Mouse (Mus musculus) kidney, embryonic 14.5 days (tissue): ENCODE results near the gene Apod. TPM values are rescaled to one million over a fixed set of nuclear protein-coding genes. Genes with fewer than 3 reads are reported as not detected.

ENCODE experiments used
- ATAC-seq: fragments of 200-750 bp; cut with Nextera tagmentation; 2 replicates; pipeline ENCODE4 v1.8.0; 2017; ENCODE audit warnings: moderate number of reproducible peaks, mild to moderate bottlenecking, moderate TSS enrichment, moderate library complexity; ENCODE audit not compliant: low FRiP score, low TSS enrichment
- H3K27ac ChIP-seq: fragments of 300-500 bp; sonication (generic); 2 replicates; pipeline ENCODE4 v1.5.1; 2014; ENCODE audit warnings: low read depth, mild to moderate bottlenecking, low read length, moderate library complexity, mixed read lengths
- H3K27me3 ChIP-seq: fragments of 300-500 bp; sonication (generic); 2 replicates; pipeline ENCODE4 v1.6.1; 2014; ENCODE audit warnings: mild to moderate bottlenecking, low read length; ENCODE audit not compliant: control insufficient read depth, insufficient read depth
- H3K36me3 ChIP-seq: fragments of 300-500 bp; sonication (generic); 2 replicates; pipeline ENCODE4 v1.6.1; 2014; ENCODE audit warnings: low read length, mixed read lengths; ENCODE audit not compliant: control insufficient read depth, insufficient read depth
- H3K4me1 ChIP-seq: fragments of 300-500 bp; sonication (generic); 2 replicates; pipeline ENCODE4 v1.6.1; 2014; ENCODE audit warnings: low read length, mixed read lengths; ENCODE audit not compliant: control insufficient read depth, insufficient read depth
- H3K4me2 ChIP-seq: fragments of 300-500 bp; sonication (generic); replicated peaks from 2 replicates; pipeline ENCODE4 v1.6.1; 2014; ENCODE audit warnings: low read depth, mild to moderate bottlenecking, low read length
- H3K4me3 ChIP-seq: fragments of 300-500 bp; sonication (generic); 2 replicates; pipeline ENCODE4 v1.5.1; 2014; ENCODE audit warnings: mild to moderate bottlenecking, low read length
- H3K9ac ChIP-seq: fragments of 300-500 bp; sonication (generic); 2 replicates; pipeline ENCODE4 v1.6.1; 2014; ENCODE audit warnings: low read depth, mild to moderate bottlenecking, low read length, moderate library complexity
- H3K9me3 ChIP-seq: fragments of 300-500 bp; sonication (generic); 2 replicates; pipeline ENCODE4 v1.6.1; 2016; ENCODE audit warnings: low read length; ENCODE audit not compliant: control insufficient read depth
- WGBS: fragments of 180-500 bp; shearing (Covaris S2); extraction: QIAGEN DNeasy Blood & Tissue Kit; methylation state at CpG from one replicate; pipeline ENCODE4 v1.1.7; 2014; 5-methylcytosine and 5-hydroxymethylcytosine counted together
- polyA plus RNA-seq: library from polyadenylated mRNA; unstranded; fragments of >200 nt; fragmentation: Nextera tagmentation; extraction: Ambion mirVana; gene quantifications from 2 replicates; pipeline ENCODE4 v1.2.1, GENCODE M21; 2014

Gene Apod
- polyA plus RNA-seq, 1 experiment from 2014 or later = 0.47 TPM

DNA sequence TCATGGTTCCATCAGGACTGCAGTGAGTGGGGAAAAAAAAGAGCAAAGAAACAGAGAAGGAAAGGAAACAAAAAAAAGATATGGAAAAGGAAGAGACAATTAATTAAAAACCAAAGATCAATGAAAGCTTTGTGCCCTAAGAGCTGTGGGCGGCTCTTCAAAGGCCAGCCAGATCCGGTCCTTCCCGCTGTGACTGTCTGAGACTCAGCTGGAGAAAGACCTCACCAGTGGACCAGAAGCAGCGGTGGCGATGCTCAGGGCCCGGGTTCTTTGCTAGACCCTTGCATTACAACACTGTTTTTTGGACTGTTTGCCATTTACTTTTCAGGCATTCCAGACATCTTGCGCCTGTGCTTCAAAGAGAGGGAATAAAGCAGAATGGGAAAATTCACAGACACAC, 14.1 kb downstream of the Apod start:
- H3K9me3 ChIP-seq = no peaks in the 10 kb centered on the region
- ATAC-seq = no peak
- no peaks in the 10 kb centered on the region for H3K36me3 ChIP-seq
- no peaks in the 10 kb centered on the region for H3K27me3 ChIP-seq
- no peak overlapping the region for H3K4me3 ChIP-seq
- H3K27ac ChIP-seq = no peak overlapping the region
- H3K4me2 ChIP-seq = no peak overlapping the region
- peaks cover 20% of the 10 kb centered on the region for H3K4me1 ChIP-seq
- H3K9ac ChIP-seq = no peak overlapping the region
- WGBS = 48% methylated on average over 7 of the region's 7 CpGs

DNA sequence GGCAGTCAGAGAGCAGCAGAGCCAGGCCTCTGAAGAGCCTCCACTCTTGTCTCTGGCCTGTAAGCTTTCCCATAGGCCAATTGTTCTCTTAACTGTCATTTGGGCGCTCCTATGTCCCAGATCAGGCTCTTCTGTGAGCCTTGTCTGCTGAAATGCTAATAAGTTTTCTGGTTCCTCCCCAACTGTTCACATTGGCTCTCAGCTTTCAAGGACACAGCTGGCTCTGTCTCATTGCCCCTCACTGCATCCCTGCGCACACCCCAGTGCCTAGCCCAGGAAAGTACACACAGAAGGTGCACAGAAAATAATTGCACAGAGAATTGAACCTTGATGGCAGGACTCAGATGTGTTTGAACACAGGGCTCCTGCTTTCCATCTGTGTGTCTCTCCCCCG, 14.7 kb downstream of the Apod start:
- Histone ChIP-seq H3K36me3 (no peaks in the 10 kb centered on the region), H3K9me3 (no peaks in the 10 kb centered on the region), H3K27me3 (no peaks in the 10 kb centered on the region), H3K4me3 (no peak overlapping the region), H3K4me2 (no peak overlapping the region), H3K27ac (no peak overlapping the region), H3K4me1 (peaks cover 20% of the 10 kb centered on the region), H3K9ac (no peak overlapping the region)
- ATAC-seq = 0 out of 2 replicates have a peak, but pooled peaks have one; percentile 29
- WGBS = 38% methylated on average over 3 of the region's 3 CpGs

DNA sequence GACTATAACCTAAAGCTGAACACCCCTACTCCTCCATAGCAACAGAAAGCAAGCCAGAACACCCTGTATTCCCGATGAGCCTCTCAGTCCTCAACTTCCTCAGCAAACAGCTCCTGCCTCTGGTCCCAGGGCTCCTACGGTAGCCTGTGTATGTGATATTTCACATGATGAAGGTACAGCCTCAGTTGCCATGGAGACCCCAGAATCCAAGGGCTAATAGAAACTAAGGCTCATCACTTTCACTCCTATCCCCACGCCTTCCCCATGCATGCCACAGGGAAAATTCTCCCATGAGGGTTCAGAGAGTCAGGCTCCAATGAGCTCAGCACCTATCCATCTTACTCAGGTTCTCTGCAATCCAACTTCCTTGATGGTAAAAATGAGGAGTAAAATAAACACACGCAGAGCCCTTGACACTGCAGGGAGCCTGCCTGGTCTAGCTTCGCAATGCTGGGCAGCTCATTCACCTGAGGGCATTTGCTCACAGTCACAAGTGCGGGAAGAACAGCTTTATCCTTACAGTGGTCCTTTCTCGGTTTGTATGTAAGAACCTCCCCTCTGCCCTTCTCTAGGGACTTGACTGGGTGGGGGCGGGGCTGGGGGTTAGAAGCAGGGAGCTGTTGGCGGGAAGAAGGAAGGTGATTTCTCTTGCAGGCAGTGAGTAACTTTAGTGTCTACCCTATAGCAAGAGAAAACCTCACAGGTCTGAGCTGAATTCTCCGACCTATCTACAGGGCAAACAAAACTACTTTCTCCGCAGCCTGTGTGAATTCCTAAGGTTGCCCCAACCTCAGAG, 15.2 kb downstream of the Apod start:
- H3K4me1 ChIP-seq = peaks cover 20% of the 10 kb centered on the region
- H3K27ac ChIP-seq = no peak overlapping the region
- no peaks in the 10 kb centered on the region for H3K27me3 ChIP-seq
- 28% methylated on average over 11 of the region's 11 CpGs for WGBS
- H3K4me2 ChIP-seq = no peak overlapping the region
- ATAC-seq = peak; percentile 40; the same call in 1 of the 2 replicates
- H3K9ac ChIP-seq = no peak overlapping the region
- H3K36me3 ChIP-seq = no peaks in the 10 kb centered on the region
- no peaks in the 10 kb centered on the region for H3K9me3 ChIP-seq
- no peak overlapping the region for H3K4me3 ChIP-seq

DNA sequence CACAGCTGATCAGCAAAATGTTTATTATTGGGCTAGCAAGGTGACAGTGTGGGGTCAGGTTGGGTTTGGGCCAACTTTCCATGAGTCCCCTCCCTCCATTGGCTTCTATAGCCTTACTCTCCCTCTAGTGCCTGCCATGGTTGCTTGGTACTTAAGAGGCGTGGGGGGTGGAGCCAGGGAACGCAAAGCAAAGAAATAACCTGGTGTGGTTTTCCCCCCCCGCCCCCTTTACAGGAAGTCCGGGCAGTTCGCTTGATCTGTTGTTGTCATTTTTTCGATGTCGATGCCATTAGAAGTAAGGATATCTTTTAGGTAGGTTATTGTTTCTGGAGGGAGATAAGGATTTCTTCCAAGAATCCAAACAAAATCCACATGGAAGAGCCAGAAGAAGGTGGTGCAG, 17.5 kb downstream of the Apod start:
- 93% methylated on average over 7 of the region's 7 CpGs for WGBS
- Histone ChIP-seq H3K9ac (no peak overlapping the region), H3K4me2 (no peak overlapping the region), H3K4me1 (peaks cover 23% of the 10 kb centered on the region), H3K9me3 (no peaks in the 10 kb centered on the region), H3K4me3 (no peak overlapping the region), H3K27me3 (no peaks in the 10 kb centered on the region), H3K27ac (no peak overlapping the region), H3K36me3 (no peaks in the 10 kb centered on the region)
- ATAC-seq = no peak

DNA sequence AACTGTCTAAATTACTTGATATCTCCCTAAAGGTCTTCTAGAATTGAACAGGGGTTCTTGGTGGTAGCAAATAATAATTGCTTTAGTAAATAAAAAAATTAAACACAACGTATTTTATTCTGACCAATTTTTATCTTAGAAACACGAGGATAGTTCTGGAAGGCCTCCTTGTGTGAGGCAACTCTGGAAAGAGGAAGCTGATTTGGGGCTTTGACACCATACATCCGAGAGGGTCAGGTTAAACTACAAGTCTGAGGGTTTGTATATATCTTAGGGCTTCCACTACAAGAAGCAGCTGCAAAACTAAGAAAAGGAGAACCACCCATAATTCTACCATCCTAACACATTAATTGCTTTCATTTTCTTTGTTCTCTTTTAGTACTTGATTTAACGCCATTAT, 20.8 kb downstream of the Apod start:
- 52% methylated on average over 4 of the region's 4 CpGs for WGBS
- no peak overlapping the region for H3K4me2 ChIP-seq

DNA sequence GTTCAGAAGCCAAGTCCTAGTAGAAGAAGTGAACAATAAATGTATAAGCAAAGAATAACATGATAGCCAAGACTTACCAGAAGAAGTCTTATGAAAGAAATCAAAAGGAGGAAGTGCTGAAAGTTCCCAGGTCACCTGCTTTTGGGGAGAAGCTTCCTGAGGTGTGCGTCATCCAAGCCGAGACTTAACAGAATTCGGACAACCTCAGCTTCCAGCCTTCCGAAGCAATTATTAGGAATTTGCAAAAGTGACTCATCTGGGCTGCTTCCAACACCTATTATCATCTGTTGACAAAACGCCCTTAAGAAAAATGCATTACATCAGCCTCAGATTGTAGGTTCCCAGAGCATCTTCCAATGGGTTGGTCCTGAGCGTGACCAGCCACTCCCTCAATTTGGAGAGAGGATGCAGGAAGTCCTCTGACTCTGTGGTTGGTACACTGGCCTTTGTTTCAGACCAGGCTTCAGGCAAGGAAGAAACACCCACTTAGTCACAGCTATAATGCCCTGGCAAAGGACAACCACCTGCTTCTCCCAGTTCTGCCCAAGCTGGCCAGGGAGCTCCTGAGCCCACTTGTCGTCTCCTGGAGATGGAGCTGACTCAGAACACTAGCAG, 23.8 kb downstream of the Apod start:
- Histone ChIP-seq H3K9me3 (no peaks in the 10 kb centered on the region), H3K4me3 (no peak overlapping the region), H3K27me3 (no peaks in the 10 kb centered on the region), H3K4me1 (0 out of 2 replicates have a peak, but pooled peaks cover 3% of the 10 kb centered on the region), H3K4me2 (no peak overlapping the region), H3K9ac (no peak overlapping the region), H3K27ac (no peak overlapping the region), H3K36me3 (no peaks in the 10 kb centered on the region)
- no peak for ATAC-seq
- 75% methylated on average over 7 of the region's 7 CpGs for WGBS

More for the DNA sequence above, 20.8 kb downstream of the Apod start:
- no peak overlapping the region for H3K27ac ChIP-seq
- 0 out of 2 replicates have a peak, but pooled peaks cover 3% of the 10 kb centered on the region for H3K4me1 ChIP-seq
- ATAC-seq = no peak
- H3K9ac ChIP-seq = no peak overlapping the region
- no peak overlapping the region for H3K4me3 ChIP-seq
- H3K27me3 ChIP-seq = no peaks in the 10 kb centered on the region
- H3K9me3 ChIP-seq = no peaks in the 10 kb centered on the region
- no peaks in the 10 kb centered on the region for H3K36me3 ChIP-seq

DNA sequence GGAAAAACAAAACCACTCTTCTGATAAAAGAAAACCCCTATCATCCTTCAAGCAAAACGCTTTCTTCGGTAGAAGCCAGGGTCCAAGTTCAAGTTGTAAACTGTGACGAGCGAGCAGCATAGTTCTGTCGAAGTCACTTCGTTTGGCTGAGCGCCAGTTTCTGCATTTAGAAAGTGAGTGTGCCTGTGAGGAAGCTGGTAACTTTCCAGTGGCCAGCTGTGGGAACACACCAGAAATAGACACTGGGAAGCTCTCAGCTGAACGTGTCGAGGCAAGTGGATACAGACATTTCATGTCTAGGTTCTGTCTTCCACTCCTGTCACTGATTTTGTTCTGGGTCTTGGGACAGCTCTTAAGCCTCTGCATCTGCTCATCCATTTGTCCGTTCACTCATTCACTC, 24.3 kb downstream of the Apod start:
- Histone ChIP-seq H3K27ac (no peak overlapping the region; the same call in 1 of the 2 replicates), H3K27me3 (no peaks in the 10 kb centered on the region), H3K36me3 (no peaks in the 10 kb centered on the region), H3K9me3 (no peaks in the 10 kb centered on the region), H3K9ac (no peak overlapping the region), H3K4me1 (0 out of 2 replicates have a peak, but pooled peaks cover 3% of the 10 kb centered on the region), H3K4me3 (no peak overlapping the region), H3K4me2 (no peak overlapping the region)
- peak; percentile 76 for ATAC-seq
- WGBS = 31% methylated on average over 10 of the region's 10 CpGs

DNA sequence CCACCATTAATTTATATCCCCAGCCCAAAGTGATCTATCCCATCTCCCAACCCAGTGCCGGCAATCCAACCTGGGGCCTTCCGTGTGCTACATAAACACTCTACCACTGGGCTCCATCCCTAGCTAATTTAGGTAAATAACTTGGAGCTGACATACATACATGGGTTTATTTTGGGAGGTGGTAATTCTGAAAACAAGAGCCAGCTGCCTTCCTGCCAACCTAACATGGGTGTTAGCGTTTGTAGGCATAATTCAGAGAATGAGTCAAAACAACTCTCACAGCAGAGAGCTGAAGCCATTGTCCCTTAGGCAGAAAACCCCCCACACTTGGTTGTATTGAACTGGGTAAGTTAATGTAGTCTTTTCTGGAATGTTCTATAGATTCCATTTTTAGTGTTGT, 26.9 kb downstream of the Apod start:
- H3K4me2 ChIP-seq = no peak overlapping the region
- ATAC-seq = no peak
- no peaks in the 10 kb centered on the region for H3K36me3 ChIP-seq
- H3K4me3 ChIP-seq = no peak overlapping the region
- no peak overlapping the region for H3K27ac ChIP-seq
- H3K4me1 ChIP-seq = 0 out of 2 replicates have a peak, but pooled peaks cover 3% of the 10 kb centered on the region
- 83% methylated on average over 3 of the region's 3 CpGs for WGBS
- no peaks in the 10 kb centered on the region for H3K27me3 ChIP-seq
- H3K9ac ChIP-seq = no peak overlapping the region
- H3K9me3 ChIP-seq = no peaks in the 10 kb centered on the region

DNA sequence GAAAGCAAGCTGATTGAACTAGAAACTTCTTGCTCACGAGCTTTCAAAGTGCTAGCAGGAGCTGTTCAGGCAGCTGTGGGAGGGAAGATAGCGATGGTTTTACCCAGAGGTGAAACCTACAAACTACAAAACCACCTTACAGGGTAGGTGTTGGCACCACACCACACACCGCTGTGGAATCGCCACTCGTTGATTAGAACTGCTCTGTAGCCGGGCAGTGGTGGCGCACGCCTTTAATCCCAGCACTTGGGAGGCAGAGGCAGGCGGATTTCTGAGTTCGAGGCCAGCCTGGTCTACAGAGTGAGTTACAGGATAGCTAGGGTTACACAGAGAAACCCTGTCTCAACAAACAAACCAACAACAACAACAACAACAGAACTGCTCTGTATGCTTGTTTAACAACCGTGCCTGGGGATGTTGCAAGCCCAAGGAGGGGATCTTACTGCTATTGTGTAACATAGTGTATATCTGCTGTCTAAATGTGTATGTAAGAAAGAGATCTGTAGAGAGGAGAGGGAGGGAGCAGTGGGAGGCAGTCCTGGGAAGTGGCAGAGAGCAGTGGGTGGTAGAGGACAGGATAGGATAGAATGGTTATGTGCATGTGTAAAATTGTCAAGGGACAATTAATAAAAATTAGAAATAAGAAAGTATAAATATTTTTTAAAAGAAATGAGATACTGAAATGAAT, 27.7 kb downstream of the Apod start:
- no peak for ATAC-seq
- Histone ChIP-seq H3K27ac (no peak overlapping the region), H3K9me3 (no peaks in the 10 kb centered on the region), H3K9ac (no peak overlapping the region), H3K27me3 (no peaks in the 10 kb centered on the region), H3K4me1 (no peaks in the 10 kb centered on the region), H3K4me3 (no peak overlapping the region), H3K4me2 (no peak overlapping the region), H3K36me3 (no peaks in the 10 kb centered on the region)
- 92% methylated on average over 11 of the region's 11 CpGs for WGBS
